Mouse (Mus musculus) small intestine, adult 2 months (tissue): Measurements from ENCODE around the gene Gm1043.

Source experiments
- CTCF ChIP-seq: fragments of 200-500 bp; IDR thresholded peaks from 2 replicates; pipeline ENCODE4 v1.5.1; 2012; ENCODE audit warnings: low read depth, mild to moderate bottlenecking, control low read depth, inconsistent platforms, low read length, moderate library complexity, mixed read lengths; ENCODE audit not compliant: insufficient replicate concordance, insufficient read length; ENCODE audit errors: extremely low read depth
- POLR2A ChIP-seq: fragments of 200-500 bp; IDR thresholded peaks from 2 replicates; pipeline ENCODE4 v1.6.1; 2012; ENCODE audit warnings: low read depth, mild to moderate bottlenecking, control low read depth, inconsistent platforms, low read length, moderate library complexity

- TF ChIP-seq CTCF = no peak
- TF ChIP-seq POLR2A = no peak
Measured at GRCm38 (mm10) chr5:37219615-37220014, 134.4 kb downstream of the Gm1043 start.
